Comparison of ENCODE assay signal across 14 mouse cellular contexts in genomic region chr17:69495531-69495930, GRCm38 (mm10). TPM values are rescaled to one million over a fixed set of nuclear protein-coding genes. Genes with fewer than 3 reads are reported as not detected.
DNase-seq lines count a peak whose midpoint lies in the region; ATAC-seq and TF ChIP-seq lines count a peak whose summit lies in the region.
"Had no signal": no experiment of that assay in that cellular context is flagged by ENCODE, and none has a peak within 500 bp of the region (broad histone marks: within the 10 kb centered on the region; RNA-seq: fewer than 3 reads in every experiment).

No protein-coding gene starts in this region.

- no peak for DNase-seq in forebrain, postnatal 0 days
- peak; percentile 9 for DNase-seq in lung, postnatal 36 days
- no peak for DNase-seq in lung, postnatal 4 days
- peak; percentile 52 for DNase-seq in T-cell, adult 2 months (ENCODE audit: low spot score)
- DNase-seq in thymus, postnatal 25 days = peak; percentile 21
- DNase-seq in spleen, postnatal 4 days (ENCODE audit: low spot score in 2 of 2) = no peak
- DNase-seq: cerebellum, adult 2 months; lung, adult 2 months had no signal

- ATAC-seq in forebrain, postnatal 0 days = no peak
- ATAC-seq in forebrain, embryonic 12.5 days (ENCODE audit: low FRiP score) = no peak
- ATAC-seq in midbrain, embryonic 15.5 days (replicated peaks) = no peak
- ATAC-seq: midbrain, embryonic 13.5 days had no signal

- no peaks in the 10 kb centered on the region for H3K9me3 ChIP-seq in forebrain, postnatal 0 days (ENCODE audit: low read length)
- no peaks in the 10 kb centered on the region for H3K9me3 ChIP-seq in forebrain, embryonic 12.5 days
- H3K9me3 ChIP-seq in midbrain, embryonic 15.5 days = no peaks in the 10 kb centered on the region
- H3K9me3 ChIP-seq: heart, embryonic 10.5 days; hindbrain, embryonic 15.5 days; midbrain, embryonic 13.5 days had no signal

- H3K27me3 ChIP-seq in forebrain, postnatal 0 days (ENCODE audit: insufficient read depth, low read length) = no peaks in the 10 kb centered on the region
- H3K27me3 ChIP-seq in forebrain, embryonic 12.5 days = no peaks in the 10 kb centered on the region
- no peaks in the 10 kb centered on the region for H3K27me3 ChIP-seq in midbrain, embryonic 15.5 days (replicated peaks)
- H3K27me3 ChIP-seq: hindbrain, embryonic 15.5 days; midbrain, embryonic 13.5 days had no signal

- peak; percentile 18; the same call in 1 of the 2 replicates for TF ChIP-seq CTCF in forebrain, postnatal 0 days (IDR thresholded peaks at IDR 0.05; ENCODE audit: low read depth)

- WGBS in forebrain, postnatal 0 days = 56% methylated on average over 2 of the region's 2 CpGs
- 52% methylated on average over 2 of the region's 2 CpGs for WGBS in forebrain, embryonic 12.5 days
- WGBS in midbrain, embryonic 15.5 days = 53% methylated on average over 2 of the region's 2 CpGs

- H3K9ac ChIP-seq in forebrain, postnatal 0 days = no peak overlapping the region
- H3K9ac ChIP-seq in forebrain, embryonic 12.5 days = no peak overlapping the region
- H3K9ac ChIP-seq in midbrain, embryonic 15.5 days = no peak overlapping the region
- H3K9ac ChIP-seq: hindbrain, embryonic 15.5 days; midbrain, embryonic 13.5 days had no signal

- no peak overlapping the region for H3K27ac ChIP-seq in forebrain, postnatal 0 days (ENCODE audit: low read depth, low read length)
- no peak overlapping the region for H3K27ac ChIP-seq in forebrain, embryonic 12.5 days
- no peak overlapping the region for H3K27ac ChIP-seq in midbrain, embryonic 15.5 days
- H3K27ac ChIP-seq: heart, embryonic 10.5 days; hindbrain, embryonic 15.5 days; midbrain, embryonic 13.5 days had no signal

- H3K36me3 ChIP-seq in forebrain, postnatal 0 days (ENCODE audit: insufficient read depth) = no peaks in the 10 kb centered on the region
- no peaks in the 10 kb centered on the region for H3K36me3 ChIP-seq in forebrain, embryonic 12.5 days (replicated peaks)
- no peaks in the 10 kb centered on the region for H3K36me3 ChIP-seq in midbrain, embryonic 15.5 days (replicated peaks)
- H3K36me3 ChIP-seq: heart, embryonic 10.5 days; hindbrain, embryonic 15.5 days; midbrain, embryonic 13.5 days had no signal

- H3K4me3 ChIP-seq in forebrain, postnatal 0 days (ENCODE audit: low read depth, low read length) = no peak overlapping the region
- H3K4me3 ChIP-seq in forebrain, embryonic 12.5 days (replicated peaks) = no peak overlapping the region
- no peak overlapping the region for H3K4me3 ChIP-seq in midbrain, embryonic 15.5 days
- H3K4me3 ChIP-seq: heart, embryonic 10.5 days; hindbrain, embryonic 15.5 days; midbrain, embryonic 13.5 days had no signal

- H3K4me2 ChIP-seq in forebrain, postnatal 0 days (ENCODE audit: low read depth) = no peak overlapping the region
- no peak overlapping the region for H3K4me2 ChIP-seq in forebrain, embryonic 12.5 days
- H3K4me2 ChIP-seq in midbrain, embryonic 15.5 days = no peak overlapping the region
- H3K4me2 ChIP-seq: hindbrain, embryonic 15.5 days; midbrain, embryonic 13.5 days had no signal

- no peaks in the 10 kb centered on the region for H3K4me1 ChIP-seq in forebrain, postnatal 0 days (ENCODE audit: insufficient read depth)
- no peaks in the 10 kb centered on the region for H3K4me1 ChIP-seq in forebrain, embryonic 12.5 days
- no peaks in the 10 kb centered on the region for H3K4me1 ChIP-seq in midbrain, embryonic 15.5 days
- H3K4me1 ChIP-seq: heart, embryonic 10.5 days; hindbrain, embryonic 15.5 days had no signal

RNA-seq across cellular contexts. Expression of gene Akain1, which starts 56.4 kb away (rescaled TPM):
- total RNA-seq in forebrain, postnatal 0 days (2014; rRNA removed) = 0.10 and 0.92 TPM in 2 replicates
- polyA plus RNA-seq in forebrain, postnatal 0 days (2015; fragmentation: Nextera tagmentation; extraction: Ambion mirVana) = 0.64 and 0.65 TPM in 2 replicates
- 0.10 TPM in 1 of 2 replicates, not detected in the other for polyA plus RNA-seq in forebrain, embryonic 12.5 days (2016; fragmentation: Nextera tagmentation; extraction: Ambion mirVana)
- 0.33 and 0.56 TPM in 2 replicates for polyA plus RNA-seq in midbrain, embryonic 15.5 days (2015; fragmentation: Nextera tagmentation; extraction: Ambion mirVana)
- polyA plus RNA-seq: heart, embryonic 10.5 days; large intestine, adult 2 months; lung, adult 2 months had no signal

Comparison
In these comparisons a context has a peak if more than half of its experiments do, and no peak if none do; other contexts are left out.
1. DNase-seq: peak in lung, postnatal 36 days (single experiment), T-cell, adult 2 months (single experiment) and thymus, postnatal 25 days (single experiment); none in forebrain, postnatal 0 days (single experiment), lung, postnatal 4 days (0 of 2) and spleen, postnatal 4 days (0 of 2).